Mouse (Mus musculus) retina, adult 2 months (tissue): Measurements from ENCODE around the gene Prkcq.

Source experiments
- DNase-seq: peaks from one replicate; pipeline ENCODE4 v3.0.0-alpha.2; 2012; ENCODE audit warnings: low read depth, low spot score

The Prkcq gene

GRCm38 (mm10) chr2:11186586-11186985 lies 14.7 kb downstream of the Prkcq start:
- DNase-seq: no peak

- no peak for DNase-seq
These were observed 15.3 kb downstream of the Prkcq start for GRCm38 (mm10) chr2:11187166-11187565.

GRCm38 (mm10) chr2:11188279-11188678 lies 16.4 kb downstream of the Prkcq start:
- DNase-seq: no peak

GRCm38 (mm10) chr2:11189150-11189767 lies 17.4 kb downstream of the Prkcq start:
- no peak for DNase-seq

- DNase-seq: no peak
These were observed 20.6 kb downstream of the Prkcq start for GRCm38 (mm10) chr2:11192281-11193098.

GRCm38 (mm10) chr2:11193099-11193618 lies 21.3 kb downstream of the Prkcq start:
- DNase-seq: no peak

GRCm38 (mm10) chr2:11194732-11195340 lies 22.9 kb downstream of the Prkcq start:
- no peak for DNase-seq

- no peak for DNase-seq
These were observed 24.2 kb downstream of the Prkcq start for GRCm38 (mm10) chr2:11196071-11196470.

GRCm38 (mm10) chr2:11196952-11197559 lies 25.1 kb downstream of the Prkcq start:
- DNase-seq: no peak

GRCm38 (mm10) chr2:11199624-11200023 lies 27.7 kb downstream of the Prkcq start:
- DNase-seq: no peak

- no peak for DNase-seq
These were observed 30.9 kb downstream of the Prkcq start for GRCm38 (mm10) chr2:11202841-11203240.

GRCm38 (mm10) chr2:11203261-11203660 lies 31.4 kb downstream of the Prkcq start:
- no peak for DNase-seq

- DNase-seq: no peak
These were observed 32.3 kb downstream of the Prkcq start for GRCm38 (mm10) chr2:11204232-11204631.

GRCm38 (mm10) chr2:11204961-11205360 lies 33.1 kb downstream of the Prkcq start:
- no peak for DNase-seq

- DNase-seq: no peak
These were observed 33.8 kb downstream of the Prkcq start for GRCm38 (mm10) chr2:11205720-11206119.

- no peak for DNase-seq
These were observed 36.4 kb downstream of the Prkcq start for GRCm38 (mm10) chr2:11208263-11208662.

GRCm38 (mm10) chr2:11209335-11209734 lies 37.4 kb downstream of the Prkcq start:
- no peak for DNase-seq

- DNase-seq: no peak
These were observed 38.5 kb downstream of the Prkcq start for GRCm38 (mm10) chr2:11210241-11210916.

GRCm38 (mm10) chr2:11211961-11212562 lies 40.2 kb downstream of the Prkcq start:
- DNase-seq: no peak

GRCm38 (mm10) chr2:11216421-11216820 lies 44.5 kb downstream of the Prkcq start:
- DNase-seq: no peak

GRCm38 (mm10) chr2:11216847-11217246 lies 44.9 kb downstream of the Prkcq start:
- no peak for DNase-seq
